Mouse (Mus musculus): Measurements from ENCODE around the gene Gm20388.

GRCm38 (mm10) chr8:124113108-124113507 is 4202.5 kb downstream of the Gm20388 start:
- TF ChIP-seq CTCF (IDR thresholded peaks at IDR 0.05; ENCODE audit: low read depth) (no peak), EP300 (IDR thresholded peaks at IDR 0.05; ENCODE audit: low read depth) (no peak)

Data from liver, embryonic 14.5 days (tissue).